Mouse (Mus musculus): ENCODE measurements around the gene Col25a1. TPM values are rescaled to one million over a fixed set of nuclear protein-coding genes. Genes with fewer than 3 reads are reported as not detected.

The Col25a1 gene
- polyA plus RNA-seq, 1 experiment from 2014 or later, result 14.8 TPM

GRCm38 (mm10) chr3:130488839-130489238, 357.5 kb downstream of the Col25a1 start:
- Histone ChIP-seq H3K9ac (no peak overlapping the region), H3K4me2 (no peak overlapping the region), H3K27me3 (no peaks in the 10 kb centered on the region; the same call in 1 of the 2 replicates), H3K4me3 (no peak overlapping the region), H3K9me3 (no peaks in the 10 kb centered on the region), H3K27ac (no peak overlapping the region), H3K4me1 (peaks cover 8% of the 10 kb centered on the region; the same call in 1 of the 2 replicates), H3K36me3 (no peaks in the 10 kb centered on the region)
- ATAC-seq (ENCODE audit: insufficient number of reproducible peaks, insufficient read depth, low FRiP score, low TSS enrichment, low read depth), result no peak
- 68% methylated on average over 4 of the region's 4 CpGs for WGBS

- Histone ChIP-seq H3K4me2 (no peak overlapping the region), H3K9ac (no peak overlapping the region), H3K9me3 (no peaks in the 10 kb centered on the region), H3K27me3 (no peaks in the 10 kb centered on the region; the same call in 1 of the 2 replicates), H3K36me3 (no peaks in the 10 kb centered on the region), H3K4me1 (peaks cover 11% of the 10 kb centered on the region; the same call in 1 of the 2 replicates), H3K27ac (no peak overlapping the region), H3K4me3 (no peak overlapping the region)
- no peak for ATAC-seq (ENCODE audit: insufficient number of reproducible peaks, insufficient read depth, low FRiP score, low TSS enrichment, low read depth)
- 54% methylated on average over 1 of the region's 1 CpGs for WGBS
Observed at GRCm38 (mm10) chr3:130494192-130494591, 362.9 kb downstream of the Col25a1 start.

GRCm38 (mm10) chr3:130494665-130495396, 363.5 kb downstream of the Col25a1 start:
- Histone ChIP-seq H3K4me1 (peaks cover 11% of the 10 kb centered on the region; the same call in 1 of the 2 replicates), H3K4me2 (0 out of 2 replicates have a peak overlapping the region, but pooled peaks have one; percentile 7), H3K9me3 (no peaks in the 10 kb centered on the region), H3K9ac (no peak overlapping the region), H3K36me3 (no peaks in the 10 kb centered on the region), H3K27ac (no peak overlapping the region), H3K4me3 (no peak overlapping the region), H3K27me3 (no peaks in the 10 kb centered on the region; the same call in 1 of the 2 replicates)
- ATAC-seq (ENCODE audit: insufficient number of reproducible peaks, insufficient read depth, low FRiP score, low TSS enrichment, low read depth), result no peak
- 61% methylated on average over 20 of the region's 20 CpGs for WGBS

- Histone ChIP-seq H3K36me3 (no peaks in the 10 kb centered on the region), H3K27ac (no peak overlapping the region), H3K9me3 (no peaks in the 10 kb centered on the region), H3K4me3 (no peak overlapping the region), H3K4me2 (no peak overlapping the region), H3K27me3 (no peaks in the 10 kb centered on the region; the same call in 1 of the 2 replicates), H3K9ac (no peak overlapping the region), H3K4me1 (peaks cover 11% of the 10 kb centered on the region; the same call in 1 of the 2 replicates)
- no peak for ATAC-seq (ENCODE audit: insufficient number of reproducible peaks, insufficient read depth, low FRiP score, low TSS enrichment, low read depth)
- WGBS, result 92% methylated on average over 2 of the region's 2 CpGs
Observed at GRCm38 (mm10) chr3:130497036-130497435, 365.7 kb downstream of the Col25a1 start.

GRCm38 (mm10) chr3:130501713-130502112, 370.4 kb downstream of the Col25a1 start:
- Histone ChIP-seq H3K27ac (no peak overlapping the region), H3K36me3 (no peaks in the 10 kb centered on the region), H3K27me3 (no peaks in the 10 kb centered on the region), H3K4me1 (no peaks in the 10 kb centered on the region), H3K9me3 (no peaks in the 10 kb centered on the region), H3K4me3 (no peak overlapping the region), H3K4me2 (no peak overlapping the region), H3K9ac (no peak overlapping the region)
- WGBS, result 85% methylated on average over 3 of the region's 3 CpGs
- ATAC-seq (ENCODE audit: insufficient number of reproducible peaks, insufficient read depth, low FRiP score, low TSS enrichment, low read depth), result no peak

DNA sequence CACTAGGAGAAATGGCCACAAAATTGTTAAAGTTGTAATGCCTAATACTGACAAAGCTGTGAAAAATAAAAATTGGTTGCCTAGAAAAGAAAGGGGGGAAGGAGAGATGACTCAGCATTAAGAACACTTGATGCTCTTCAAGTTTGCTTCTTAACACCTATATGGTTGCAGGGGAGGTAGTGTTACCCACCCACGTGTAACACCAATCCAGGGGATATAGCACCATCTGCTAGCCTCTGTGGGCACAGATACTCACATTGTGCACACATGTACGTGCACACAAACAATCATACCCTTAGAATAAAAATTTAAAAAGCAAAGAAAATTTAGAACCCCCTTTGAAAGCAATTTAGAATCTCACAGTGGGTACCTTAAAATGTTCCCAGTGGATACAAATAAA, 377.0 kb downstream of the Col25a1 start:
- Histone ChIP-seq H3K27ac (no peak overlapping the region), H3K4me1 (no peaks in the 10 kb centered on the region), H3K27me3 (no peaks in the 10 kb centered on the region), H3K4me2 (no peak overlapping the region), H3K4me3 (no peak overlapping the region), H3K9ac (no peak overlapping the region), H3K36me3 (no peaks in the 10 kb centered on the region), H3K9me3 (no peaks in the 10 kb centered on the region)
- 88% methylated on average over 2 of the region's 2 CpGs for WGBS
- no peak for ATAC-seq (ENCODE audit: insufficient number of reproducible peaks, insufficient read depth, low FRiP score, low TSS enrichment, low read depth)

GRCm38 (mm10) chr3:130518457-130518879, 387.2 kb downstream of the Col25a1 start:
- Histone ChIP-seq H3K4me3 (no peak overlapping the region), H3K4me1 (peaks cover 4% of the 10 kb centered on the region; the same call in 1 of the 2 replicates), H3K36me3 (no peaks in the 10 kb centered on the region), H3K27ac (no peak overlapping the region), H3K4me2 (no peak overlapping the region), H3K9me3 (no peaks in the 10 kb centered on the region), H3K27me3 (no peaks in the 10 kb centered on the region), H3K9ac (no peak overlapping the region)
- ATAC-seq (ENCODE audit: insufficient number of reproducible peaks, insufficient read depth, low FRiP score, low TSS enrichment, low read depth), result no peak
- WGBS, result 42% methylated on average over 9 of the region's 9 CpGs

- Histone ChIP-seq H3K27ac (no peak overlapping the region), H3K27me3 (no peaks in the 10 kb centered on the region), H3K4me3 (no peak overlapping the region), H3K9me3 (no peaks in the 10 kb centered on the region), H3K9ac (no peak overlapping the region), H3K4me2 (no peak overlapping the region), H3K4me1 (peaks cover 4% of the 10 kb centered on the region; the same call in 1 of the 2 replicates), H3K36me3 (no peaks in the 10 kb centered on the region)
- WGBS, result 85% methylated on average over 9 of the region's 9 CpGs
- ATAC-seq (ENCODE audit: insufficient number of reproducible peaks, insufficient read depth, low FRiP score, low TSS enrichment, low read depth), result no peak
Observed at GRCm38 (mm10) chr3:130521834-130522476, 390.7 kb downstream of the Col25a1 start.

- H3K4me2 ChIP-seq, result no peak overlapping the region
- no peak for ATAC-seq (ENCODE audit: insufficient number of reproducible peaks, insufficient read depth, low FRiP score, low TSS enrichment, low read depth)
- no peak overlapping the region for H3K27ac ChIP-seq
- WGBS, result 66% methylated on average over 7 of the region's 7 CpGs
- no peaks in the 10 kb centered on the region for H3K27me3 ChIP-seq
- H3K9ac ChIP-seq, result no peak overlapping the region
- H3K9me3 ChIP-seq, result no peaks in the 10 kb centered on the region
- H3K4me3 ChIP-seq, result no peak overlapping the region
- peaks cover 4% of the 10 kb centered on the region; the same call in 1 of the 2 replicates for H3K4me1 ChIP-seq
- H3K36me3 ChIP-seq, result no peaks in the 10 kb centered on the region
Observed at GRCm38 (mm10) chr3:130523019-130523418, 391.7 kb downstream of the Col25a1 start.

DNA sequence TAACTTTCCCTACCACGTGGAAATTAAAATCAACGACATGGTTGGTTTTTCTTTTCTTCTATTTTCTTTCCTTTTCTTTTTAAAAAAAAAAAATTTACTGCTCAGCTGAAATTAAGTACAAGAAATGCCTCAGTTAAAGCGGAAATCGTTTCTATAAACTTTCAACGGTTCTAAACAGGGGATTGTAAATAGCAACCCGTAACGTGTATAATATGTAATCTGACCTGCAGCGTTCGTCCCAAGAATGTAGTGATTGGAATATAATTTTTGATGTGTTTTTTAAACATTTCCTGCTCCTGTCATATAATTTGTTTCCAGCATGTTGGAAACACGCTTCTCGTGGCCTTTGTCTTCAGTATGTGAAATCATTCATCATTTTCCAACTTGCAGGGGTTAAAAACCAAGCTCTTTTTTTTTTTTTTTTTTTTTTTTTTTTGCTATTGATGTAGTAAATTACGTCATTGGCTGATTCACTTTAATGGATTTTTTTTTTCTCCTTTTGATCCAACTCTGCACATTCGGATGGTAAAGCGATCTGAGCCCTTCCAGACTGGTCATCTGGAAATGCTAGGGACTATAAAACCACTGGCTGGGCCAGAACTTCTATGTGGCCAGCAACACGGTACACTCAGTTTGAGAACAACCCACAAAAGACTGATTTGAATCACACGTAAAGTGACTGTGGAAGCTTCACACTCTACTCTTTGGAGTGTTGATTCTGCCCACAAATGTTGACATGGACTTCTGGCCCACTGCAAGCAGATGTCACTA, 393.3 kb downstream of the Col25a1 start:
- 57% methylated on average over 16 of the region's 16 CpGs for WGBS
- no peaks in the 10 kb centered on the region for H3K36me3 ChIP-seq
- no peak overlapping the region for H3K9ac ChIP-seq
- H3K4me3 ChIP-seq, result no peak overlapping the region
- H3K4me2 ChIP-seq, result no peak overlapping the region
- no peaks in the 10 kb centered on the region for H3K9me3 ChIP-seq
- H3K4me1 ChIP-seq, result no peaks in the 10 kb centered on the region
- no peak overlapping the region for H3K27ac ChIP-seq
- no peak for ATAC-seq (ENCODE audit: insufficient number of reproducible peaks, insufficient read depth, low FRiP score, low TSS enrichment, low read depth)
- H3K27me3 ChIP-seq, result no peaks in the 10 kb centered on the region

DNA sequence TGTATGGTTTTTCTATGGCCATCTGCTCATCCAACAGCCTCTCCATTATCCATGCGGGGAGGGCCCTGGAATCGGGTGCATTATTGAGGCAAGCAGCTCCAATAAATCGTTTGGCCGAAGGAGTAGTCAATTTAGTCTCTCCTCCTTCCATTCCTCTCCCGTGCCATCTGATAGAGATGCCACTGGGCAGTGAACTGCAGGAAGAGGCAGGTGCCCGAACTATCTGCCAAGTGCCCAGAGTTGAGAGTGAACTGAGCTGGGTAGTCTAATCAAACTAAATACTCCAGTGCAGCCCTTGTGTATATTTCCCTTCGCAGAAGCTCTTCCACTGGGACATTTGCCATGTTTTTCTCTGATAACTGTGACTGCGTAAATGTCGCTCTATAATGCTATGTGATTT, 403.7 kb downstream of the Col25a1 start:
- WGBS, result 92% methylated on average over 9 of the region's 9 CpGs
- Histone ChIP-seq H3K36me3 (no peaks in the 10 kb centered on the region), H3K4me3 (no peak overlapping the region), H3K4me1 (no peaks in the 10 kb centered on the region), H3K9ac (no peak overlapping the region), H3K27ac (no peak overlapping the region), H3K4me2 (no peak overlapping the region), H3K9me3 (no peaks in the 10 kb centered on the region), H3K27me3 (0 out of 2 replicates have a peak, but pooled peaks cover 5% of the 10 kb centered on the region)
- ATAC-seq (ENCODE audit: insufficient number of reproducible peaks, insufficient read depth, low FRiP score, low TSS enrichment, low read depth), result no peak
